Mouse (Mus musculus) retina, adult 2 months (tissue): ENCODE results near the gene A030014E15Rik.
"Not testable (repeated sequence)": the region's sequence is repeated elsewhere in the genome, so short reads cannot be mapped to it uniquely, and the experiment has no call there.

Experiments
- DNase-seq: peaks from one replicate; pipeline ENCODE4 v3.0.0-alpha.2; 2012; ENCODE audit warnings: low read depth, low spot score

Gene A030014E15Rik

GRCm38 (mm10) chr1:82924650-82925049 is at the start of gene A030014E15Rik:
Gene A030014E15Rik (plus strand): TSS chr1:82924917.
- no peak for DNase-seq

GRCm38 (mm10) chr1:82879172-82879571 is 45.5 kb upstream of the A030014E15Rik start:
- no peak for DNase-seq

GRCm38 (mm10) chr1:82880196-82880595 is 44.5 kb upstream of the A030014E15Rik start:
- no peak for DNase-seq

DNA sequence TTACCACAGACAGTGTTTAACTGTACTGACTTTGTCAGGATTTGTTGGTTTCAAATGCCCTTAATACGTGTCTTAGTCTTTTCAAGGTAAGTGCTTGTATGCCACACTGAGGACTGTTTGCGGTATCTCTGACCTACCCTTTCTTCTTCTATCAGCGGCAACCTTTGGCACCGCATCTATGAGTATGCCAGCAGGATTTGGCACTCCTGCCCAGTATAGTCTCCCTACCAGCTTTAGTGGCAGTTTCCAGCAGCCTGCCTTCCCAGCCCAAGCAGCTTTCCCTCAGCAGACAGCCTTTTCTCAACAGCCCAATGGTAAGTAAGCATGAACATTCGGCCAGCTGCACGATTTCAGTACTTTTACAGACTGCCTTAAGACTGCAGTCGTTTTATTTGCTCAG is 31.4 kb upstream of the A030014E15Rik start:
- no peak for DNase-seq

DNA sequence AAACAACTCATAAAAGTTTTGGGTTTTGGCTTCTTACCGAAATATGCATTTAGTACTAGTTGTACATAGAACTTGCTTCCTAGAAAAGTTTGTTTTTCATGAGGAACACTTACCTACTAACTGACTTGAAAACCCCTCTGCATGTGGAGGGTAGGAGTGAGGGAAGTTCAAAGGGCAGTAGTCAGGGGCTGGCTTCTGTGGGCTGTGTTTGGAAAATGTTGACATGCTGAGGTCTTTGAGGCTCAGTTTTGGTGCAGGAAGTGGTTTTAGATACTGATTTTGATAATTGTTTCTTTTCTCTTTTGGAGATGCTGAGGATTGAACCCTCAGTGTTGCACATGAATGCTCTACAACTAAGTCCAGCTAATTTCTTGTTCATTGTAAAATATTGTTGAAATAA is 24.1 kb upstream of the A030014E15Rik start:
- DNase-seq = no peak

DNA sequence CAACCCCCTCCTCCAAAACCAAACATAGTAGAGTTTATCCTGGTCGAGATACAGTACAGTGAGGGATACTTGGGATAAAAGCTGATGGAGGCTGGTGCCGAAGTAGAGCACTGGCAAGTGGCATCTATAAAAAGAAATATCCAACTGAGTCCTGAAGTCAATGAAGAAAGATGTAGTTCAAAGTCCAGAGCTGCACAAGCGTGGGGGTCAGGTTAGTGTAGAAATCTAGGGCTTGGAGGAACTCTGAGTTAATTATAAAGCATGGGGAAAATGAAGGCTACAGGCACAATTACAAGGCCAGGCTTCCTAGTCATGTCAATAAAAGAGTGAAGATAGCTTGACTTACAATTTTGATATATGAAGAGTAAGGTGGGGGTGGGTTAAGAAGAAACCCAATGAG is 23.5 kb upstream of the A030014E15Rik start:
- DNase-seq = no peak

- no peak for DNase-seq
These were observed 18.8 kb upstream of the A030014E15Rik start for GRCm38 (mm10) chr1:82905886-82906285.

DNA sequence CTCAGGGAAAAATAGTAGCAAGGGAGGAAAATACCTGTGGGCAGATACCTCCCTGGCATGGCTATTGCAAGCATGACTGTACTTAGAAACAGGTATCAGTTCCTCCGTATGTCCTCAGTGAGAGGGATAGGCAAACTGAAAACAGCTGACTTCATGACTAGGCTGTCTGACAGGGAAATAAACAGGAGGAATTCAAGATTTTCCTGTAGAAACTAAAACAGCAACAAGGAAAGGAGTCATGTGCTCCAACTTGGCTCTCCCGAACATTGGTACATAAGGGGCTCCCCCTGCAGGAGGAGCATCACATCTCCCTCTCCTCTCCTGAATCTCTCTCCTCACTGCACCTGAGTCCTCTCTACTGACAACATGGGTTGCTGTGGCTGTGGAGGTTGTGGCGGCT is 11.7 kb upstream of the A030014E15Rik start, which contains the start of gene A030005L19Rik:
Gene A030005L19Rik, plus strand, starts transcription at position 301 of the 400 bp plus-strand sequence.
- no peak for DNase-seq

DNA sequence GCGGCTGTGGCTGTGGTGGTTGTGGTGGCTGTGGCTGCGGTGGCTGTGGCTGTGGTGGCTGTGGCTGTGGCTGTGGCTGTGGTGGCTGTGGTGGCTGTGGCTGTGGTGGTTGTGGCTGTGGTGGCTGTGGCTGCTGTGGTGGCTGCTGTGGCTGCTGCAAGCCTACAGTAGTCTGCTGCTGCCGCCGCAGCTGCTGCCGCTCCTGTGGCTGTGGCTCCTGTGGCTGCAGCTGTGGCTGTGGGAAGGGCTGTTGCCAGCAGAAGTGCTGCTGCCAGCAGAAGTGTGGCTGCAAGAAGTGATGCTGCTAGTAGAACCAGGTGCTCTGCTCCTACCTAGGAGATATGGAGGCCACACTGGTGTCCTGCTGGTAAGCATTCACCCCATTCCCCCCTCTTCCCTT is 11.3 kb upstream of the A030014E15Rik start:
- DNase-seq = not testable (repeated sequence)

DNA sequence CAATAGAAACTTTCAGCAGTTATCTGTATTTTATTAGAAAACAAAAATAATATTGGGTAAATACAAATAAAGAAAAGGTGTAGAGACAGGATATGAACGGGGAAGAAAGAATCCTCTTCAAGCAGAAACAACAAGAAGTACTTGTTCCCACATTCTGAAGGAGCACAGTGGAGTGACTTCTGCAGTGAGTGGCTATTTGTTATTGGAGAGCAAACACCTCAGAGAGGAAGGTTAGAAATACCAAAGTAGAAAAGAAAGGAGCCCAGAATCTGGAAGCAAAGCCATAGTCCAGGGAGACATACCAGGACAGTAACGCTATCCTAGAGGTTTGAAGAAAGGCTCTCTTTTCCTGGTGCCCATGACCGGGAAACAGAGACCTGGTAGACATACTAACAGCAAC is 5.8 kb downstream of the A030014E15Rik start:
- not testable (repeated sequence) for DNase-seq

GRCm38 (mm10) chr1:82931326-82931725 is 6.6 kb downstream of the A030014E15Rik start, which contains the start of gene Gm6217:
Gene Gm6217 (minus strand): TSS chr1:82931399.
- DNase-seq = not testable (repeated sequence)

- DNase-seq = no peak
These were observed 13.9 kb downstream of the A030014E15Rik start for GRCm38 (mm10) chr1:82938666-82939065.

GRCm38 (mm10) chr1:82942505-82942904 is 17.8 kb downstream of the A030014E15Rik start:
- DNase-seq = not testable (repeated sequence)

GRCm38 (mm10) chr1:82943295-82943694 is 18.6 kb downstream of the A030014E15Rik start, which contains the start of gene A030003K21Rik:
Gene A030003K21Rik (minus strand): TSS chr1:82943388.
- DNase-seq = not testable (repeated sequence)

- not testable (repeated sequence) for DNase-seq
These were observed 21.3 kb downstream of the A030014E15Rik start for GRCm38 (mm10) chr1:82946029-82946428.

DNA sequence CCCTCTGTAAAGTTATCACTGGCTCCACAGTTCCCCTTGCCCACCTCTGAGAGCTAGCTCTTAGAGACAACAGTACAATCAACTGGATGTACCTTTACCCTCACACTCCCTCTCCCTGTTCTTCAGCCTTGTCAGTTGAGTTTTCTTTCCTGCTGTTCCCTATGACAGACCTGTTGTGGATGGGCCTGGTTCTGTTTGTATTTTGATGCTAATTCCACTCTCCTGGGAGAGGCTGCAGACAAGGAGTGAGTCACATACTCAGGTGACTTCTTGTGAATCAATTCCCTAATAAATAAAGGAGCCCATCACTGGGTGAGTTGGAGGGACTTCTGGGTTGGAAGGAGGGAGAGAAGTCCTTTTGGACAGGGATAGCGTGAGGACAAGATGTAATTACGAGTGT is 23.9 kb downstream of the A030014E15Rik start:
- DNase-seq = no peak

GRCm38 (mm10) chr1:82955913-82956312 is 31.2 kb downstream of the A030014E15Rik start, which contains the start of gene Gm7544:
Gene Gm7544 (minus strand): TSS chr1:82956013.
- not testable (repeated sequence) for DNase-seq

GRCm38 (mm10) chr1:82959870-82960385 is 35.2 kb downstream of the A030014E15Rik start, which contains the start of gene Gm47955:
Gene Gm47955 (plus strand): TSS chr1:82960286.
- no peak for DNase-seq

DNA sequence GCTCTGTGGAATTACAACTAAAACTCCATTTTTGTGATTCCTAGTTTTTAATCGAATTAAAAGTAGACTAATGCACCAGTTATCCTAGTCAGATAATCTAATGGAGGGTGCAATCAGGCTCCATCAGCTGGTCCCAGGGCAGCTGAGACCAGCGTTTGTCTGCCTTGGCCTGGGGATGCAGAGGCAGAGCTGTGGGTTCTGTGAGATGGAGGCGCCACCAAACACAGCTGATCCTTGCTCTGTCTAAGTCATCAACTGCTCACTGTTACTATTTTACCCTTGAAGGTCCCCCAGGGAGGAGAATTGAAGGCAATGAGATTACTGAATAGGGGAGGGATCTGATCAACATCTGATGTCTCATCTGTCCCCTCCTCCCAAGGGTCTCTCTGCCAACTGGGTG is 41.7 kb downstream of the A030014E15Rik start:
- no peak for DNase-seq

DNA sequence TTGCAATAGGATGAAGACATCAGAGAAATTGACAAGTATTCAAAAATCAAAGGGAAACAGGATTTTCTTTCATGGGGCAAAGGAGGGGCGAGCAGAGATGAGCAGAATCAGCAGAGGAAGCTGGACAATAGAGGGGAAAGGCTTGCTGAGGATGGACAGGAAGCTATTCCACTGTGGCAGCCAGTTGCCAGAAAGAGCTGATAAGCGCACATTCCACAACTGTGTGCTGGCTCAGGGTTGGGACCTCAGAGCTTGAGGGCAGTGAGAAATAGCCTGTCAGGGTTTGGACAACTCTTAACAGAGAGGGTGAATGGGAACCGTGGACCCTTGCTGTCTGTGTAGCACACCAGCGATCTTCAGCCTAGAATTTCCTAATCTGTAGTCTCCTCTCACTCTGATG is 47.3 kb downstream of the A030014E15Rik start:
- no peak for DNase-seq

- DNase-seq = no peak
These were observed 48.5 kb downstream of the A030014E15Rik start for GRCm38 (mm10) chr1:82973244-82973643.

DNA sequence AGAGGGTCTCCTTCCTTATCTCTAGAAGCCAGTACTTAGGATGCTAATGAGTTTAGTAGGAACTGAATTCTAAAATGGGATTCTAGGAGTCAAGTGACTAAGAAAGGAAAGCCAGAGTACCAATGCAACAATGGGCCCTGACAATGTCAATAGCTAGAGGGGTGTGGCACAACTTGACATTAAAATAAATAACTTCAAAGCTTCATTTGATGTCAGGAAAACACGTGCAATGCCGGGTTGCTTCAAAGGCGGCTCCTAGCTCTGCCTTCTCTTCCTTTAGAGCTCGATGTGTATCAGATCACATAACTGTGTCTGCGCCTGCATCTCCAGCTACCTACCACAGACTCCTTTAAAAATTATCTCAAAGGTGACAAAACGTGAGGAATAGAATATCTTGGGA is 49.2 kb downstream of the A030014E15Rik start:
- no peak for DNase-seq

DNA sequence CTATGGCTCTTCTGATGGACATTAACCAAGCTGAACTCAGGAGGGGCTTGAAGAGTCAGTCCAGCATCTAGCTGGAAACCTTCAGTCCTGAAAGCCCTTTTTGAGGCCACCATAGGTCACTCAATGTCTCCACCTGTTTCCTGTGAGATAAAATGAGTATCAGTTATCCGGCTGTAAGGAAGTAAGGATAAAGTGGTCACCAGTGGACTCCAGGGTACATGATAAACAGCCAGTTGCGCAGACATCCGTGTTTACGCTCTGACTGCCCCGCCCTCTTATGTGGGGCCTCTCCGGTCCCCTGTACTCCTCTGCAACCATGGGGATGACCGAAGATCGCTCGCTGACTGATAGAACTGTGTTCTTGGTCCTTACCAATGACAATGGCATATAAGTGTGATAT is 49.6 kb downstream of the A030014E15Rik start:
- no peak for DNase-seq
